Mouse (Mus musculus) CD4-positive, CD25-positive, alpha-beta regulatory T cell (primary cell): ENCODE measurements around the gene 2610528A11Rik. TPM values are rescaled to one million over a fixed set of nuclear protein-coding genes. Genes with fewer than 3 reads are reported as not detected.

Experiments
- polyA plus RNA-seq: library from polyadenylated mRNA; unstranded; fragments of 100-300 nt; shearing (Covaris generic); gene quantifications from one replicate; pipeline ENCODE4 v1.2.1, GENCODE M21; 2017

Gene 2610528A11Rik
- not detected for polyA plus RNA-seq

GRCm38 (mm10) chr14:37113922-37114321, at the start of gene 2610528A11Rik:
Gene 2610528A11Rik (minus strand): TSS chr14:37114022.

GRCm38 (mm10) chr14:37135127-37135593, 21.3 kb upstream of the 2610528A11Rik start, which contains the start of gene Ghitm:
Gene Ghitm (minus strand): TSS chr14:37135272.

GRCm38 (mm10) chr14:37097956-37098530, 15.8 kb downstream of the 2610528A11Rik start, which contains the start of gene Cdhr1:
Gene Cdhr1 (minus strand): TSS chr14:37098347.

GRCm38 (mm10) chr14:37067629-37068028, 46.2 kb downstream of the 2610528A11Rik start, which contains the start of gene Lrit2:
Gene Lrit2 (plus strand): TSS chr14:37067929.

Other genes with a start within 250 kb of the 2610528A11Rik start
- 44.3 TPM for gene Ccser2, start 145.2 kb downstream of the 2610528A11Rik start, polyA plus RNA-seq
- 0.11 TPM for gene Rgr, start 65.1 kb downstream of the 2610528A11Rik start, polyA plus RNA-seq
- not detected for gene Lrit1, start 59.2 kb downstream of the 2610528A11Rik start, polyA plus RNA-seq
- 0.06 TPM for gene Lrit2, start 46.1 kb downstream of the 2610528A11Rik start, polyA plus RNA-seq
- not detected for gene Cdhr1, start 15.7 kb downstream of the 2610528A11Rik start, polyA plus RNA-seq
- gene Ghitm, start 21.2 kb upstream of the 2610528A11Rik start, polyA plus RNA-seq, result 235 TPM